Mouse (Mus musculus) ES-E14 (cell line): ENCODE data around the gene Med25.

Experiments used
- CHD2 ChIP-seq: IDR thresholded peaks from 2 replicates; pipeline ENCODE4 v1.6.1; 2014; ENCODE audit warnings: mild to moderate bottlenecking, low read depth, low read length, inconsistent platforms
- HCFC1 ChIP-seq: IDR thresholded peaks from 2 replicates; pipeline ENCODE4 v1.6.1; 2012; ENCODE audit warnings: low read length, inconsistent platforms, borderline replicate concordance; ENCODE audit not compliant: insufficient read depth
- MAFK ChIP-seq: IDR thresholded peaks from 2 replicates; pipeline ENCODE4 v1.6.1; 2014; ENCODE audit warnings: mild to moderate bottlenecking, low read depth, low read length, inconsistent platforms; ENCODE audit not compliant: insufficient read depth
- ZC3H11A ChIP-seq: IDR thresholded peaks from 2 replicates; pipeline ENCODE4 v1.6.1; 2012; ENCODE audit warnings: low read depth, mild to moderate bottlenecking, inconsistent platforms, low read length, borderline replicate concordance
- ZNF384 ChIP-seq: IDR thresholded peaks from 2 replicates; pipeline ENCODE4 v1.6.1; 2012; ENCODE audit warnings: low read depth, low read length, inconsistent platforms

- TF ChIP-seq HCFC1 (no peak), MAFK (no peak), ZNF384 (no peak), CHD2 (no peak), ZC3H11A (no peak)
Observed at GRCm38 (mm10) chr7:44864595-44865542, 27.6 kb downstream of the Med25 start.
